Mouse (Mus musculus) limb, embryonic 13.5 days (tissue): Measurements from ENCODE around the gene Cd6. TPM values are rescaled to one million over a fixed set of nuclear protein-coding genes. Genes with fewer than 3 reads are reported as not detected.

Experiments used
- ATAC-seq: fragments of 200-750 bp; cut with Nextera tagmentation; 2 replicates; pipeline ENCODE4 v1.8.0; 2017; ENCODE audit warnings: low read depth, moderate number of reproducible peaks, moderate TSS enrichment; ENCODE audit not compliant: low FRiP score
- H3K27ac ChIP-seq: fragments of 300-500 bp; sonication (generic); 2 replicates; pipeline ENCODE4 v1.5.1; 2015; ENCODE audit warnings: inconsistent platforms, mild to moderate bottlenecking, moderate library complexity
- H3K27me3 ChIP-seq: fragments of 300-500 bp; sonication (generic); 2 replicates; pipeline ENCODE4 v1.6.1; 2015; ENCODE audit warnings: mild to moderate bottlenecking, inconsistent platforms
- H3K36me3 ChIP-seq: fragments of 300-500 bp; sonication (generic); 2 replicates; pipeline ENCODE4 v1.6.1; 2015; ENCODE audit warnings: inconsistent platforms, mild to moderate bottlenecking, moderate library complexity
- H3K4me1 ChIP-seq: fragments of 300-500 bp; sonication (generic); 2 replicates; pipeline ENCODE4 v1.6.1; 2015; ENCODE audit warnings: inconsistent platforms
- H3K4me2 ChIP-seq: fragments of 300-500 bp; sonication (generic); replicated peaks from 2 replicates; pipeline ENCODE4 v1.6.1; 2015; ENCODE audit warnings: inconsistent platforms, mild to moderate bottlenecking, moderate library complexity
- H3K4me3 ChIP-seq: fragments of 300-500 bp; sonication (generic); 2 replicates; pipeline ENCODE4 v1.5.1; 2015; ENCODE audit warnings: moderate library complexity, mild to moderate bottlenecking, inconsistent platforms
- H3K9ac ChIP-seq: fragments of 300-500 bp; sonication (generic); 2 replicates; pipeline ENCODE4 v1.6.1; 2015; ENCODE audit warnings: mild to moderate bottlenecking, inconsistent platforms
- H3K9me3 ChIP-seq: fragments of 300-500 bp; sonication (generic); 2 replicates; pipeline ENCODE4 v1.6.1; 2016; ENCODE audit warnings: inconsistent platforms
- WGBS: fragments of 180-500 bp; shearing (Covaris S2); methylation state at CpG from one replicate; pipeline ENCODE4 v1.1.7; 2015; 5-methylcytosine and 5-hydroxymethylcytosine counted together
- polyA plus RNA-seq: library from polyadenylated mRNA; unstranded; fragments of >200 nt; fragmentation: Nextera tagmentation; extraction: Ambion mirVana; gene quantifications from 2 replicates; pipeline ENCODE4 v1.2.1, GENCODE M21; 2015

Gene Cd6
- polyA plus RNA-seq, 1 experiment from 2014 or later = not detected

GRCm38 (mm10) chr19:10769429-10770195, 60.2 kb downstream of the Cd6 start:
- H3K9ac ChIP-seq = no peak overlapping the region

DNA sequence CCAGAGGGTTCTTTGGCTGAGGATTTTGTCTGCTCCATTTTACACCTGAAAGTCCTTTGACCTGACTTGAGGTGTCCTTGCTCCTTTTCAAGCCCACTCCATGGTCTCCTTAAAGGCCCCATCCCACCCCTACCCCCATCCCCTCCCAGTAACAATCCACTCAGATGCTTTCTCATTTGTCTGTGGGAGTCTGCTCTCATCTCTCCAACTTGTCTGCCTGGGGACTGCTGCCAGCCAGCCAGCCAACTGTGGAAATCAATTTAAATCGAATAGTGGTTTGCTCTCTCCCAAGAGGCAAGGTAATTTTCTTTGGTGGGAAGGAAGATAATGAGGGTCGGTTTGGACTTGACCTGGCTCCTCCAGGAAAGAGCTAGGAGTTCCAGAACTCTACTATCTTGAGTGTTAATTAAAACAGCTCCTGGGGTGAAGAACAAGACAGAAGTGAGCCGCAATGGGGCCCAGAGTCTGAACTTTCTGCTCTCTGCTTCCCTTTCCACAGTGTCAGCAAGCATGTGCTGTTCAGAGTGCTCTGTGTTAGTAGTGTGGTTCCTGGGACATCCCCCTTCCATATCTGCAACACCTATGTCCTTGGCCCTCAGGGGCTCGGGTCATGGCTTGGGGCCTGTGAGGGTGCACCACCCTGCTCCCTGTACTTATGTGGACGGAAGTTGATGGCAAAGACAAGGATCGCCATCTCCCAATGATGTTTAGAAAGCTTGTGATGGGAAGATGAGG, 61.0 kb downstream of the Cd6 start:
- no peak overlapping the region for H3K9ac ChIP-seq
- H3K4me3 ChIP-seq = no peak overlapping the region
- no peaks in the 10 kb centered on the region for H3K4me1 ChIP-seq
- no peak overlapping the region for H3K27ac ChIP-seq
- H3K36me3 ChIP-seq = no peaks in the 10 kb centered on the region
- no peak overlapping the region for H3K4me2 ChIP-seq
- 69% methylated on average over 6 of the region's 6 CpGs for WGBS
- H3K27me3 ChIP-seq = no peaks in the 10 kb centered on the region
- no peak for ATAC-seq
- no peaks in the 10 kb centered on the region for H3K9me3 ChIP-seq

More at GRCm38 (mm10) chr19:10769429-10770195, 60.2 kb downstream of the Cd6 start:
- no peak overlapping the region for H3K27ac ChIP-seq
- no peaks in the 10 kb centered on the region for H3K9me3 ChIP-seq
- 39% methylated on average over 12 of the region's 12 CpGs for WGBS
- no peaks in the 10 kb centered on the region for H3K27me3 ChIP-seq
- no peak overlapping the region for H3K4me2 ChIP-seq
- H3K4me3 ChIP-seq = no peak overlapping the region
- ATAC-seq = no peak
- no peaks in the 10 kb centered on the region for H3K4me1 ChIP-seq
- H3K36me3 ChIP-seq = no peaks in the 10 kb centered on the region

DNA sequence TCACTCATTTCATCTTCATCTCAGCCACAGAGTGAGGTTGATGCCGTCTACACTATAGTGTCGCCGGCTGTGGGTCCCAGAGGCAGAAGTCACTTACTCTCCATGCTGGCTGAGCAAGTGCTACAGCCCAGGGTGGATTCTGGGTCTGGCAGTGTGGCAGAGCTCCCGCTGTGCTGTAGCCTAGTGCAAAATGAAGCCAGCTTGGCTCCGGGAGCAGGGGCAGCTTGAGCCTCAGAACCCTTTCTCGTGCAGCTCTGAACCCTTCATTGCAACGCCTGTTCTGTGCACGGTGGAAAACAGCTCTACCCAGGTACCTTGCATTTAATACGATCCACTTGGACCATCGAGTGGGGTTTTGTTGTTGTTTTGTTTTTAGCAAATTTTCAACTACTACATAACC, 62.2 kb downstream of the Cd6 start:
- no peaks in the 10 kb centered on the region for H3K9me3 ChIP-seq
- no peak overlapping the region for H3K27ac ChIP-seq
- H3K4me1 ChIP-seq = no peaks in the 10 kb centered on the region
- ATAC-seq = no peak
- no peak overlapping the region for H3K4me3 ChIP-seq
- H3K4me2 ChIP-seq = no peak overlapping the region
- no peaks in the 10 kb centered on the region for H3K27me3 ChIP-seq
- no peak overlapping the region for H3K9ac ChIP-seq
- no peaks in the 10 kb centered on the region for H3K36me3 ChIP-seq
- 86% methylated on average over 10 of the region's 10 CpGs for WGBS

DNA sequence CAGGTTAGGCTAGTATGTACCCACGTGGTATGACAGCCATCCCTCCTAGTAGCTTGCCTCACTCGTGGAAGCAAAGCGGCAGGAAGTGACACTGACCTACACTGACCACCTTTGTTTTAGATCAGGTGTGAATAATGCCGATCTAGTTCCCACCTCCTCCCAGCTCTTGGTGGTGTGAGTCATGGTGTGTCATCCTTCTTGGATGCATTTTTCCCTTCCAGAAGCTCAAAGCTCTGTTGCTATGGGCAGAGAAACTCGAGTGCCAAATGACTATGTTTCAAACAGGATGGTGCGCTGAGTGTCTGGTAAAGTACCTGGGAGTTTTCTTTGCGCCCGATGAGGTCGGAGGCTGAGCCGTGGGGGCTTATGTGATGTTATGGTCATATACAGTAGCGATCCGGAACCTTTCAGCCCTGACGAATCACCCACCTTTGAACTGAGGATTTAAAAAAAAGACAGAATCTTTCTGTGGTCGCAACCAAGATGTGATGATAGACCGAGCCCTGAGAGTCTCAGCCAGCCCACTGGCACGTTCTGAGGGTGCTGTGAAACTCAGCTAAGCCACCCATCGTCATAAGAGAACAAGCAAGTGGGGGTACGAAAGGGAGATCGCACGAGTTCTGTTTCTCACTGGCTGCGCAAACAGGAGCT, 66.4 kb downstream of the Cd6 start:
- Histone ChIP-seq H3K9ac (no peak overlapping the region), H3K4me1 (0 out of 2 replicates have a peak, but pooled peaks cover 5% of the 10 kb centered on the region), H3K4me3 (no peak overlapping the region), H3K4me2 (no peak overlapping the region), H3K27me3 (no peaks in the 10 kb centered on the region), H3K27ac (no peak overlapping the region), H3K9me3 (no peaks in the 10 kb centered on the region), H3K36me3 (no peaks in the 10 kb centered on the region)
- no peak for ATAC-seq
- 80% methylated on average over 21 of the region's 21 CpGs for WGBS

- Histone ChIP-seq H3K4me2 (no peak overlapping the region), H3K4me3 (no peak overlapping the region), H3K9ac (no peak overlapping the region), H3K36me3 (no peaks in the 10 kb centered on the region), H3K9me3 (no peaks in the 10 kb centered on the region), H3K27me3 (no peaks in the 10 kb centered on the region), H3K4me1 (0 out of 2 replicates have a peak, but pooled peaks cover 5% of the 10 kb centered on the region), H3K27ac (no peak overlapping the region)
- no peak for ATAC-seq
- WGBS = 72% methylated on average over 6 of the region's 6 CpGs
Observed at GRCm38 (mm10) chr19:10762468-10762867, 67.4 kb downstream of the Cd6 start.

DNA sequence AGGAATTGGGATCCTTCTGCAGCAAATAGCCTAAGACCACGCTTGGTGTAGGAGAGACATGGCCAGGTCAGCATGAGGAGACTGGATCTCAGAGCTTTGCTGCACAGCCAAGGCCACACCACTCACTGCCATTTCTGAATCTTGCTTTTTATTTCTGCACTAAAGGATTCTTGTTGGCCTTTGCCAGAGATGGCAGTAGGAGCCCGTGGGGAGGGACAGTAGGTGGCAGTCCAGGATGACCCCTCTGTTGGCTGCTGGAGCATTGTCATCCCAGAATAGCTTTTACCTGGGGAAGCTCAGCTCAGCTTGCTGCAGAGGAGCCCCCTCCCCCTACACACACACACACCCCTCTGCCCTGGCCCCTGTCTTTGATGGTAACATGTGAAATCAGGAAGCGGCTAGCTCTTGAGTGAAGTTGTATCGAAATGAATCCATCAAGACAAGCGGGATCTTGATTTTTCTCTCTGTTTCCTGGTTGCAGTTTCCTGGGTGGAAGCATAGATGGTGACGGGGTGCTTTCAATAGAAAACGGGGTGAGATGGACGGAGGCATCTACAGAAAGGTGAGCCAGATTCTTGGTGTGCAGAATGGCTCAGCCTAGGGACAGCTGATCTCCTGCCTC, 68.0 kb downstream of the Cd6 start:
- no peak for ATAC-seq
- Histone ChIP-seq H3K4me2 (no peak overlapping the region), H3K36me3 (no peaks in the 10 kb centered on the region), H3K4me1 (0 out of 2 replicates have a peak, but pooled peaks cover 5% of the 10 kb centered on the region), H3K27ac (no peak overlapping the region), H3K9me3 (no peaks in the 10 kb centered on the region), H3K9ac (no peak overlapping the region), H3K27me3 (no peaks in the 10 kb centered on the region), H3K4me3 (no peak overlapping the region)
- WGBS = 83% methylated on average over 8 of the region's 8 CpGs

DNA sequence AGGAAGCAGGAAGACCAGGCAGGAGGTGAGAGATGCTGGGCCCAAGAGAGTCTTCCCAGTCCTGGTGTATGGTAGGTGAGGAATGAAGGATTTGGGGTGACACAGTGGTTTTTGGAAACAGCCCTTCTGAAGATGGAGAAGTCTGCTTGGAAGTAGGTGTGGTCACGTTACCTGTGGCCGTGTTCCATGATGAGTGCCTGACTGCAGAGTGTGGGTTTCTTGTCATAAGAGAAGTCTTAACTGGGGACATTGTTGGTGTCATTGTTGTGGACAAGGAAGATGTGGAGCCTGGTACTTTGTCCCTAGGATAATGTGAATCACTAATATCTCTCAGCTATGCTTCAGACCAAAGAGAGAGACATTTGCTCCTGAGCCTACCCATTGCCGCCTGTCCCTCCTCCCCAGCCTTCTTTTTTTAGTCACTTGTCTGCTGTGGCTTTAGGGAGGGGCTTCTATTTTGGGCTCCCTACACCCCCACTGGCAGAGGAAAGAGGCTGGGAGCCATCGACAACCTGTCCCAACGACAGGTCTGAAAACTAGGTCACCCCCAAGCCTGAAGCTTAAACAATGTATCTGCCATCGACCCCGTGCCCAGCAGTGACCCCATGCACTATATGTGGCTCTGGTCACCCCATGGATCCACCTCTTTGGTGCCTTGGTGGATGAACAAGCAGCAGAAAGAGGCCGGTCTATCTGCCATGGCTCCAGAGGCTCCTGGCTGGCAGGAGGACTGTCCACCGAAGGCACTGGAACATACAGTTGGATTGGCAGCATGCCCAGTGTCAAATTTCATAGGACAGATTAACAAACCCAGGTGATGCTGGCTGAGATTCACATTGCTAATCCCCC, 69.7 kb downstream of the Cd6 start:
- WGBS = 78% methylated on average over 9 of the region's 9 CpGs

GRCm38 (mm10) chr19:10759525-10759924, 70.3 kb downstream of the Cd6 start:
- no peaks in the 10 kb centered on the region for H3K9me3 ChIP-seq
- H3K4me1 ChIP-seq = 0 out of 2 replicates have a peak, but pooled peaks cover 5% of the 10 kb centered on the region
- H3K36me3 ChIP-seq = no peaks in the 10 kb centered on the region
- no peak overlapping the region for H3K27ac ChIP-seq
- no peak overlapping the region for H3K4me3 ChIP-seq
- no peaks in the 10 kb centered on the region for H3K27me3 ChIP-seq
- no peak for ATAC-seq
- H3K9ac ChIP-seq = no peak overlapping the region
- no peak overlapping the region for H3K4me2 ChIP-seq

More for the DNA sequence above, 69.7 kb downstream of the Cd6 start:
- H3K9ac ChIP-seq = no peak overlapping the region
- H3K4me2 ChIP-seq = no peak overlapping the region
- no peak overlapping the region for H3K27ac ChIP-seq
- no peaks in the 10 kb centered on the region for H3K36me3 ChIP-seq
- ATAC-seq = 0 out of 2 replicates have a peak, but pooled peaks have one; percentile 20
- H3K27me3 ChIP-seq = no peaks in the 10 kb centered on the region
- H3K4me1 ChIP-seq = 0 out of 2 replicates have a peak, but pooled peaks cover 5% of the 10 kb centered on the region
- no peaks in the 10 kb centered on the region for H3K9me3 ChIP-seq
- H3K4me3 ChIP-seq = no peak overlapping the region

GRCm38 (mm10) chr19:10758708-10759107, 71.2 kb downstream of the Cd6 start:
- no peak for ATAC-seq
- H3K4me3 ChIP-seq = no peak overlapping the region
- 0 out of 2 replicates have a peak, but pooled peaks cover 5% of the 10 kb centered on the region for H3K4me1 ChIP-seq
- no peak overlapping the region for H3K4me2 ChIP-seq
- H3K9ac ChIP-seq = no peak overlapping the region
- no peaks in the 10 kb centered on the region for H3K9me3 ChIP-seq
- no peak overlapping the region for H3K27ac ChIP-seq
- WGBS = 64% methylated on average over 6 of the region's 6 CpGs
- H3K27me3 ChIP-seq = no peaks in the 10 kb centered on the region
- no peaks in the 10 kb centered on the region for H3K36me3 ChIP-seq

DNA sequence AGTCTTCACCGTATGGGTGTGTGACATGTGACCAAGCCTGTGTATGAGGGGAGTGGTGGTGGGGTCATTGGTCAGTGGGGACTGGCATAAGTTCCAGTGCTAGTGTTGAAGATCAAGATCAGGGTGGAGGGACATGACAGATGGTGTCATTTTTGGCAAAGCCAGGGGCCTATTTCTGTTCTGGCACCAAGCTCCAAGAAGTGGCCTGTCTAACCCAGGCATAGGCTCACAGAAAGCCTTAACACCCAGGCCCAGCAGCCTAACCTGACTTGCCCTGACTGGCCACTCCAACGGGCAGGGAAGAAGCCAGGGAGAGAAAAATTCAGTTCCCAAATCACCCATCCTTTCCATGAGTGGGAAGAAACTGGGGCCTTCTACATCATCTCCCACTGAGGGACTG, 72.3 kb downstream of the Cd6 start:
- no peaks in the 10 kb centered on the region for H3K27me3 ChIP-seq
- no peak overlapping the region for H3K4me2 ChIP-seq
- H3K9me3 ChIP-seq = no peaks in the 10 kb centered on the region
- ATAC-seq = no peak
- no peak overlapping the region for H3K9ac ChIP-seq
- no peak overlapping the region for H3K4me3 ChIP-seq
- H3K36me3 ChIP-seq = no peaks in the 10 kb centered on the region
- 97% methylated on average over 2 of the region's 2 CpGs for WGBS
- H3K4me1 ChIP-seq = 0 out of 2 replicates have a peak, but pooled peaks cover 5% of the 10 kb centered on the region
- no peak overlapping the region for H3K27ac ChIP-seq

DNA sequence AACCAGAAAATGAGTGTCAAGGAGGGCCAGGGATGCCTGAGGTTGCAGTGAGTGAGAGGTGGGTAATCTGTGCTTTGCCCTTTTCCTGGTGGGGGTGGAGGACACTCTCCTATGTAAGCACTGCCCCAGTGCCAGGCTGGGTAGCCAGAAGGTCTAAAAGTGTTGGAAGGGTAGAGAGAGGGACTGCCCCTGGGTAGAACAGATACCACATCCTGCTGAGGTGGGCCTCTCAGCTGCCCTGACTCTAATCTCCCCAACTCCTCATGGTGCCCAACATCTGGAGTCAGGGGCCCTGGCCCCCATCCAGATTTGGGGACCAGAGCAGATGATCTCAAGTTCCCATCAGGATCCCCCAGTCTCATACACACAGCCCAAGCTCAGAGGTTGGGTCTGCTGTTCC, 72.7 kb downstream of the Cd6 start:
- H3K4me1 ChIP-seq = 0 out of 2 replicates have a peak, but pooled peaks cover 5% of the 10 kb centered on the region
- H3K4me2 ChIP-seq = no peak overlapping the region
- no peak for ATAC-seq
- no peaks in the 10 kb centered on the region for H3K36me3 ChIP-seq
- no peaks in the 10 kb centered on the region for H3K9me3 ChIP-seq
- H3K9ac ChIP-seq = no peak overlapping the region
- H3K27me3 ChIP-seq = no peaks in the 10 kb centered on the region
- no peak overlapping the region for H3K27ac ChIP-seq
- no peak overlapping the region for H3K4me3 ChIP-seq
